Mouse (Mus musculus): Measurements from ENCODE around the gene Slc44a1.

Slc44a1 gene

DNA sequence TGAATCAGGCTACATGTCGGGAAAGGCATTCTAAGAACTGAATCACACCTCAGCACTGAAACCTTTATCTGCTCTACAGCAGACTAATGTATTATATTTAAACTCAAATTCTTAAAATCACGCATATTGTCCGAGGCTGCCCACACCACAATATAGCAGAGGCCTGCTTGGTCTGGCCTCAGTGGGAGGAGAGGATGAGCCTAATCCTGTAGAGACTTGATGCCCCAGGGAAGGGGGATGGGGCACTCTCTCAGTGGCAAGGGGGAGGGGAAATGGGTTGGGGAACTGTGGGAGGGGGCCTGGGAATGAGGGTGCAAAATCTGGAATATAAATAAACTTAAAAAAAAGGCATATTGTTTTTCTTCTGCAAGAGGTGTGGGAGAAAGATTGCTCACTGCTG lies 177.8 kb downstream of the Slc44a1 start:
- DNase-seq (ENCODE audit: low spot score) = no peak

DNA sequence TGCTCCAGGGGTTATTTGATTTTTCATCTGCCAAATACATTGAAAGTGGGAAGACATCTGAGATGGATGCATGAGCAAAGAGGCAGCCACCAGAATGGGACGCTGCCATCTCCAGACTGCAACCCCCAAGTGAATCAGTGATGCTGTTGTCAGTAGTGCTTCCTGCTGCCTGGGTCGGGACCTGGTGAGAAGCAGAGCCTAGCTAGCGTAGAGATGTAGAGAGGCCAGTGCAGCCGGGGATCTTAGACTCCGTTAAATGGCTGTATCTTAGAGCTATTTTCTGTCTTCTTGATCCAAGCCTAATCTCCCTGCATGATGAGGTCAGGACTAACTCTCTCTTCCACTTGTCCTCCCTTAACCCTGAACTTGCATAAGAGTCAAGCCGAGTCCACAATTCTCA lies 179.9 kb downstream of the Slc44a1 start:
- no peak for DNase-seq (ENCODE audit: low spot score)

DNA sequence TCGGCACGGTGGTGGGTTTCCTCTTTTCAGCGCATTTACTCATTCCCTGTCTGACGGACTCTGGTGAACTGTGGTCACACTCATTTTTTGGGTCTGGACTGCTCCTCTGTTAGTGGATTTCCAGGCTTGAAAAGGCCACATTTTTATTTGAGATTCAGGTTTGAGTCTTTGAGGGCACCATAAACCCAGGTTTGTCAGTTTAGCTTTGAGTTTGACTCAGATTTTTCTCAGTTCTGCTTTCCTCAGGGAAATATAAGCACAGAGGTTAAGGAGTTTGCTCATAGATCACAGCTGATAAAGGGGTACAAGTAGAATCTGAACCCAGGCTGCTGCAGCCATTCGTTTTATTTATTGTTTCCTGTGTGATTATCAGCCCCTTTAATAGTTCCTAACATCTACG lies 180.9 kb downstream of the Slc44a1 start:
- no peak for DNase-seq (ENCODE audit: low spot score)

DNA sequence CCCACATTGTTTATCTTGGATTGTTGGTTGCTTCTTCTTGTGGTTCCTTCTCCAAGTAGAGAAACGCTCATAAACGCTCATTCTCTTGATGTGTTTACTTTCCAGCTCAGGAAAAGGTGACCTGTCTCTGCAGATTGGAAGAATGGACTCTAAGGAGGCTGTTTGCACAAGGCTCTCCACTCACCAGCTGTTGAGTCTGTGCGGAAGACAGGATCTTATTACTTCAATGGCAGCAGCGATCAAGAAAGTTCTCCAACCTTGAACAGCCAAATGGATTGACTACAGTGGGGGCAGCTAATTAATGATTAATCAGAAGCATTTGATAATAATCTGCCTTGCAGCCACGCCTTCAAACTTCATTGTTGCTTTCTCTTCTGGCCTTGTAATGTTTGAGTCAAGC lies 181.3 kb downstream of the Slc44a1 start:
- DNase-seq (ENCODE audit: low spot score) = no peak

DNA sequence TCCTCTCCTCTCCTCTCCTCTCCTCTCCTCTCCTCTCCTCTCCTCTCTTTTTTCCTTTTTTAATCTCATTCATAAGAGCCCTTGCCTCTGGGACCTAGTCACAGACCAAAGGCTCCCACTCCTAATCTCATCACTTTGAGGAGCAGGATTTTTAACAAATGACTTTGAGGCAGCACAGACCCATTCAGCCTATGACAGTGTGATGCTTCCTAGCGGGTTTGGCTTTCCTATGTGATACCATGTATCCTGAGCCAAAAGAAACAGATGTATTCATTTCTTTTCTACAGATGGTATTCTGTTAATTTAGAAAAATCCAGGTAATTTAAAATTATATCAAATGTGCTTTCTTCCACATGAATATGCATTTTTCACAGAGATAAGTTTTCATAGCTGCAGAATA lies 183.5 kb downstream of the Slc44a1 start:
- no peak for DNase-seq (ENCODE audit: low spot score)

DNA sequence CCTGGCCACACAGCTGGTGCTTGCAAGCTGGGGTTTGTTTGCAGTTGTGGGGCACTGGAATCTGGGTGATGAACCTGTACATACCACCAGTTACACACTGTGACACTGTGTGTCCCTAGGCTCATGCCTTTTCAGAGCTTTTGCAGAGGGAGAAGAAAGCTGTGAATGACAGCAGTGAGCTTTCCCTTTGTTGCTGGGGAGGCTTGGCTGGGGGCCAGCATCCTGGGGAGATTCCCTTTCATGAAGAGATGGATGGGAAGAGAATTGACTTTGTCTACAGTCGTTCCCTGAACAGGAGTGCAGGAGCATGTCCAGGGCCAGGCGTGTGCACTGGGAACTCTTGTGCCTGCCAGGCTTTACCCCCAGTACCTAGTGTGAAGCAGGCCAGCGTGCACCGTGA lies 184.6 kb downstream of the Slc44a1 start:
- no peak for DNase-seq (ENCODE audit: low spot score)

DNA sequence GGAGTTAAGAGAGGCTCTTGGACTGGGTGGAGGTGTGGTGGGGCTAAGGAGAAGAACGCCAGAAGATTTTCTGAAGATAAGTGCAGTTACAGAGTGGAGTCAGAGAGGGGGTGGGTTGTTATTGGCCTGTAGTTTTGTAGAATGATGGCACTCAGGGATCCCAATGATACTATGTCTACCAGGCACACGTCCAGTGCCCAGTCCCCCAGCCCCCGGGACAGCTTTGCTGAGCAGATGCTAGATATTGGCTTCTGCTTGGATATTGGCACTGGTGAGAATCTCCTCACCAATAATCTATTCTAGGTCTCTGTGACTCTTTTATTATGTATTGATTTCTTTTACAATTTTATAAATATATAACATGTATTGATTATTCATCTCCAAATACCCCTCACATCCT lies 185.1 kb downstream of the Slc44a1 start:
- no peak for DNase-seq (ENCODE audit: low spot score)

DNA sequence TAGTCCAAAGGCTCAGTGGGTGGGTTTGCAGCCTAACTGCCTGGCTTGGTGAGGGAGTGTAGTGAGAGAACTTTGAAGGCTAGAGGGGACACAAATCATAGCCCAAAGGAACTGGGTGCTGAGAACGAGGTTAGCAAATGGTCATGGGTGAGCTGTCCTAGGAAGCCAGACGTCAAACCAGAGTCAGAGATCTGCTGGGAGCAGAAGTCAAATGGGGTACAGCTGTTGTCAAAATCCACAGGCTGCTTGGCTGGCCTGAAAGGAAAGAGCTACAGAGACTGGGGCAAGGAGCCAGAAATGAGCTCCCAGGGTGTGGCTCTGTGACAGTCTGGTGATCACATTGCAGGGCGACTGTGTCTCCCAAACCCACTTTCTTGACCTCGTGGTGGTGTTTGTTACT lies 188.7 kb downstream of the Slc44a1 start:
- DNase-seq (ENCODE audit: low spot score) = no peak

DNA sequence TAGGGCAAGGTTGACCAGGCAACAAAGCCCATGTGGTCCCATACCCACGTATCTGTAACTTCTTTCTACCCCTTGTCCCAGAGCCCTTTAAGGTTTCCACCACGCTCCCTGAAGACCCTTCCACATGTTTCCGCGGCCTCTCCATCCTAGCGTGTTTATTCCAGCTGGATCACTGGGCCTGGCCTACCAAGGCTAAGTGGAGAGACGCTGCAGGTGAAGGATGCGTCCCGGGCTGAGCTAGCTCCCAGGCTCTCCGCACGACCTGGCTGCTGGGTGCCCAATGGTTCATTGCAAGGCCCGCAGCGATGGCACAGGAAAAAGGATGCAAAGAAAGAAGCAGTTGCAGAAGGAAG lies 190.7 kb downstream of the Slc44a1 start:
- DNase-seq (ENCODE audit: low spot score) = no peak

DNA sequence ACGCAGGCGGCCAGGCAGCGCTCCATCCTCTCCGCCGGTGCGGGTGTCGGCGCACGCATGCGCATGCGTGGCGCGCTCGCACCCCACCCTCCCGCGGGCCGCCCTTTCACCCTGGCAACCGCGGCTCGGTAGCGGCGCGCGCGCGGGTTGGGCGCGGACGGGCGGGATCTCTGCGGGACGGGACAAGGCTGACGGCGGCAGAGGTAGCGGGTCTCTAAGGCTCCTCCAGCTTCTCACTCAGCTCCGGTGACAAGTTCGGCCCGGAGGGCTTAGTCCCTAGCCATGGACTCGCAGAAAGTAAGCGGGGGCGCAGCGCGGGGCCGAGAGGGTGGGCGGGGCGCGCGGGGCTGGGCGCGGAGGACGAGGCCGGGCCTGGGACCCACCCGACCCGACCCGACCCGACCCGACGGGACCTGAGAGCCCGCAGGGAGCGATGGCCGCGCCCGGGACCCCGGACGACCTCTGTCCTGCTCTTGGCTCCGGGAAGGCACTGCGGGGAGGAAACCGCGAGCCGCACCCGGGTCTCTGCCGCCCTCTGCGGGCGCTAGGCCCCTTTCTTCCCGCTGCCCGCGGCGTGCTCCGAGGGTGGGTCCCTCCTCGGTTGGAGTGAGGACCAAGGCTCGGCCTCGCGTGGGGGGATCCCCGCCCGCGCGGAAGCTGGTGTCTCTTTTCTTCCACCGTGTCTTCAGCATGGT lies 191.2 kb downstream of the Slc44a1 start, which contains the start of gene Fsd1l:
Fsd1l (plus strand) TSS at position 156 of the 695 bp plus-strand sequence.
- peak; percentile 82 for DNase-seq (ENCODE audit: low spot score)

DNA sequence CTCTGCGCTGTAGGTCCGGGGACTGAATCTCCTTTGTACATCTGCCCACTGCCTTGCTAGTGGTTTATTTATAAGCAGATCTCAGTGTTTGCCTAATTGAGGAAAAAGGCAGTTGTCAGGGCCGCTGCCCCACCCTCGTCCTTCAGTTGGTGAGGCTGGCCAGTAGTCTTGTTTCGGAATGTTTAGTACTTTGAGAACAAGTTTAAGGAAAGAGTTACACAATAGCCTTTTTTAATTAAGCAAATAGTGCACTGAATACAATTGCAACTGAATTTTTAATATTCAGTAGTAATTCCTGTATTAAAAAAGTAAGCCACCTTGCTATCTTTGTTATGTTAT lies 191.8 kb downstream of the Slc44a1 start:
- no peak for DNase-seq (ENCODE audit: low spot score)

DNA sequence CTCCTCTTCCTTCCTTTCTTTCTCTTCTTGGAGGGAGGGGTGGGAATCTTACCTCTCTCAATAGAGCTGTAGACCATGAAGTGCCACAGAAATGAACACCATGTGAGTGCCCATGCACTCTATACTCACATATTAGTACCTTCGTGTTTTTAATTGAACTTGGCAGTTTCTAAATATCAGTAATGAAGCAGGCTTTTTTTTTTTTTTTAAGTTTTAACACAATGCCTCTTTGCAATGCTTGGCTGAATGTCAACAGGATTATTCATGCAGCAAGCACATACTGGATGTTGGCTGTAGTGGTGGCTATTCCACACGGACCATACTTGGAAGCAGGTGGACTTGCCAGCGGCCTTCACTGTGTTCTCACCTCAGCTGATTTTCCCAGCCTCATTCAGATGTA lies 195.1 kb downstream of the Slc44a1 start:
- DNase-seq (ENCODE audit: low spot score) = no peak

DNA sequence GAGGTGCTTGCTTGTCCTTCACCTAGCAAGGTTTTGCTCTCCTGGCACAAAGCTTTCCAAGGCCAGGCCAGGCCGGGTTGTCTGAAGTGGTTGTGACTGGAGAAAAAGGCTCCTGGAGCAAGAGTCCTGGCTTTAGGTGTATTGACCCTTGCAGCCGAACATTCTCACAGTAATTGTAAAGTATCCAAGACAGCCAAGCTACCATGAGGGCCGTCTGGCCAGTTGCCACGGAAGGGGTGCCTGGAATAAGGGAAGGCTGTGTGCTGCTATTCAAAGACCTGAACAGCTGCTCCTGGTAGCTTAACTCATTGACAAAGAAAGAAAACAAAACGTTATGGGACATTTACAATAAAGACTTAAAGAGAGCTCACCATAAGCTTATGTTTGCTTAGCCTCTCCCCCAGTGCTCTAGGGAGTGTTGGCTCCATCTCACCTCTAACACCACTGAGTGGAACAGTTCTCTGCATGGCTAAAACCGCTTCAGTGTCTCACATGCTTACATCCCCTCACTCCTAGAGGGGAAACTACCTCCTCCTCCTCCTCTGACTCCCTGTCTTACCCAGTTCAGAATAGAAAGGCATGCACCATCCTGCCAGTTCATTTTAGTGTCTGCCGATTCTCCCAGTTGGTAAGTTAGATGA lies 197.2 kb downstream of the Slc44a1 start:
- DNase-seq (ENCODE audit: low spot score) = no peak

DNA sequence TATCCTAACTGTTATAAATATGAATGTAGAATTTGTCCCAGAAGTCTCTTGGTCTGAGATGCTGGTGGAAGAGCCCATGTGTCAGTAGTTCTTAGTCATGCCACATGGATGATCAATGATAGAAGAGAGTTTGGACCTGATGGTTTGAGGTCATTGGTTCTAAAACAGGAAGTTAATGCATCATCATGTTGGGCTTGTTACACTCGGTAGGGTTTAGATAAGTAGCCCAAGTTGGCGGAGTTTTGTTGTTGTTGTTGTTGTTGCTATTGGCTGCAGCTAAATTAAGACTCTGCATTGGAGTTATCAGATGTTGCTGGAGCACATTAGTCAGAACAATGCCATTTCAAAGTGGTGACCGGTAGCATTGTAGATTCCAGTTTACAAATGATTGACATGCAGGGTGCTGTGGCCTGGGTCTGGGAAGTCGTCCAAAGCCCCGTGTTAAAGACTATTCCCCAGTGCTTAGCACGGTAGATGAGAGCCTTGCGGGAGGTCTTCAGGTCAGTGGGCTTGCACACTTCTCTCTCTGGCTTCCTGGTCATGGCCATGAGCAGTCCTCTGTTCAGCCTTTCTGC lies 198.4 kb downstream of the Slc44a1 start:
- DNase-seq (ENCODE audit: low spot score) = no peak

DNA sequence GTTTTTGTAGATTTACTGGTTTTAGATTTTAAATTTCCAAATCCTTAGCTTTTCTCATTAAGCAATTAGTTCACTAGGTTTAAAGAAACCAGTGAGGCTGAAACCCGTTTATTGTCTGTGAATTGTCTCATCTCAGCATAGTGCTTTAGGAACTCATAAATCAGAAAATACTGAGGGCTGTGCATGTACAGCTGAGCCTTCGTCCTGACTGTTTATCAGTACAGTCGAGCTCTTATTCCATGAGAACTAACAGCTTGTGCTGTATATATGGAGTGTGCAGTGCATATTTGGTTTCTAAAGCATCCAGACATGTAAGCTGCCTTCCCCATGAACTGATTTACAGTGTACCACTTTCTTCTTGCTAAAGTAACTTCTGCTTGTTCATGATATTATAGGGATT lies 217.8 kb downstream of the Slc44a1 start:
- DNase-seq (ENCODE audit: low spot score) = no peak

DNA sequence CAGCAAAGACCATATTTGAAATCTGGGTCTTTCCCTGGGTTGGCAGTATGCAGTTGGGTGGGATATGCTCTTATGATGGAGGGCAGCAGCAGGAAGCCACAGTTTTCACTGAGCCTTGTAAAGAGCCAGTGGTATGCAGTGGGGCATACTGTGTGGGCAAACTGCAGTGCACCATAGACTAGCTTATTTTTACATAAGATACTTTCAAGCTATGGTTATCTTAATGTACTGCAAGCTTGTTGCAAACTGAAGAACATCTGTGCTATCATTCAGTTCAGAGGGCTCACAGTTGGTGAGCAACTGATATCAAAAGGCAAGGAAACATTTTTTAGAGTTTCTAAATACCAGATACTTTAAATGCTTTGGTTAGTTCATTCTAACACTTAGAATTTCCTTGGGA lies 220.5 kb downstream of the Slc44a1 start:
- DNase-seq (ENCODE audit: low spot score) = no peak
